Mouse (Mus musculus): ENCODE measurements at regions not wholly inside any gene's neighbourhood (a gene's known extent, or its start where the extent isn't known, plus 50 kb on each side); places are given as distances from the start of the nearest gene placed in this dataset.
A peak's percentile ranks its signal among the peaks of the same experiment; 100 is the strongest.

DNA sequence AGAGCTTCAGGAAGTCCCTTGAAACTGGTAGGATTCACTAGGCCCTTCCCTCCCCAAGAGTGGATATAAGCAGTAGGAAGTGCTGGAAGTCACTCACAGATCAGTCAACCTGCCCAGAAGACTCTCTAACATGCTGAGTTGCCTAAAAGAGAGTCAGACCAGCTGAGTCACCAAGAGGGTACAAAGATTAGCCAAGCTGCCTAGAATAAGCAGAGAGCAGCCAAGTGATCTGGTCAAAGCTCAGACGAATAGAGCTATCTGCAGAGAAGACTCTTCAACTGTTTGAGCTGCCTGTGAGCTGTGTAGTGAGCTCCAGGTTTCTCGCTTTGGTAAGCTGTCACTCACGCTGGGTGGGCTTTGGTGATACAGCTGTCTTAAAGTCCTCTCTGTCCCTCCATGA lies 207.4 kb upstream of the Kdm8 start:
- Histone ChIP-seq H3K4me3 (ENCODE audit: low read depth, low read length) (no peak overlapping the region), H3K9ac (ENCODE audit: low read length) (no peak overlapping the region), H3K36me3 (ENCODE audit: control insufficient read depth, insufficient read depth, low read length) (no peaks in the 10 kb centered on the region), H3K4me2 (ENCODE audit: low read depth) (no peak overlapping the region), H3K27me3 (ENCODE audit: control insufficient read depth, insufficient read depth, low read length) (no peaks in the 10 kb centered on the region), H3K27ac (ENCODE audit: low read depth, low read length) (no peak overlapping the region), H3K4me1 (ENCODE audit: control insufficient read depth, insufficient read depth, low read length) (no peaks in the 10 kb centered on the region), H3K9me3 (ENCODE audit: control insufficient read depth, low read length) (no peaks in the 10 kb centered on the region)
- DNase-seq (ENCODE audit: low spot score) (no peak), ATAC-seq (ENCODE audit: insufficient read depth, low FRiP score, low TSS enrichment) (no peak)
- WGBS, result 81% methylated on average over 3 of the region's 3 CpGs

DNA sequence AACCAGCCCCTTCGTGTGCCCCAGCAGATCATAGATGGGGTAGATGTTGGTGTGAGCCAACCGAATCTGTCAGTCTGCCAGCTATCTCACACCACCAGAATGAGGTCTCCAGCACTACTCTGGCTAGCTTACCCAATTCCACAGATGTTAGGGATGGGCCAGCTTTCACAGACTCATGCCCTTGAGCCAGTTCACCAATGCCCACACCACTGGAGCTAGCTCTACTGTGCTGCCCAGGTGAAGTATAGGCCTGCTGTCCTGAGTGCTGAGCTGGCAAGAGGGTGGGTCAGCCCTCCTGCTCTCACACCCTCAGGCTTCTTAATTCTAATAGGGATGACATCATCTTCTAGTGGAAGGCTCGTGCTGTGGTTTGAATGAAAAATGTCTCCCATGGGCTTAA lies 201.5 kb upstream of the Kdm8 start:
- Histone ChIP-seq H3K4me1 (ENCODE audit: control insufficient read depth, insufficient read depth, low read length) (no peaks in the 10 kb centered on the region), H3K36me3 (ENCODE audit: control insufficient read depth, insufficient read depth, low read length) (no peaks in the 10 kb centered on the region), H3K4me2 (ENCODE audit: low read depth) (no peak overlapping the region), H3K27ac (ENCODE audit: low read depth, low read length) (no peak overlapping the region), H3K27me3 (ENCODE audit: control insufficient read depth, insufficient read depth, low read length) (no peaks in the 10 kb centered on the region), H3K4me3 (ENCODE audit: low read depth, low read length) (no peak overlapping the region), H3K9me3 (ENCODE audit: control insufficient read depth, low read length) (no peaks in the 10 kb centered on the region), H3K9ac (ENCODE audit: low read length) (no peak overlapping the region)
- DNase-seq (ENCODE audit: low spot score) (no peak), ATAC-seq (ENCODE audit: insufficient read depth, low FRiP score, low TSS enrichment) (no peak)
- WGBS, result 75% methylated on average over 3 of the region's 3 CpGs

GRCm38 (mm10) chr7:125248386-125248785 lies 196.1 kb upstream of the Kdm8 start:
- Histone ChIP-seq H3K27me3 (ENCODE audit: control insufficient read depth, insufficient read depth, low read length) (no peaks in the 10 kb centered on the region), H3K36me3 (ENCODE audit: control insufficient read depth, insufficient read depth, low read length) (no peaks in the 10 kb centered on the region), H3K27ac (ENCODE audit: low read depth, low read length) (no peak overlapping the region), H3K9ac (ENCODE audit: low read length) (no peak overlapping the region), H3K9me3 (ENCODE audit: control insufficient read depth, low read length) (no peaks in the 10 kb centered on the region), H3K4me1 (ENCODE audit: control insufficient read depth, insufficient read depth, low read length) (no peaks in the 10 kb centered on the region), H3K4me3 (ENCODE audit: low read depth, low read length) (no peak overlapping the region), H3K4me2 (ENCODE audit: low read depth) (no peak overlapping the region)
- DNase-seq (ENCODE audit: low spot score) (no peak), ATAC-seq (ENCODE audit: insufficient read depth, low FRiP score, low TSS enrichment) (no peak)
- 94% methylated on average over 3 of the region's 3 CpGs for WGBS

DNA sequence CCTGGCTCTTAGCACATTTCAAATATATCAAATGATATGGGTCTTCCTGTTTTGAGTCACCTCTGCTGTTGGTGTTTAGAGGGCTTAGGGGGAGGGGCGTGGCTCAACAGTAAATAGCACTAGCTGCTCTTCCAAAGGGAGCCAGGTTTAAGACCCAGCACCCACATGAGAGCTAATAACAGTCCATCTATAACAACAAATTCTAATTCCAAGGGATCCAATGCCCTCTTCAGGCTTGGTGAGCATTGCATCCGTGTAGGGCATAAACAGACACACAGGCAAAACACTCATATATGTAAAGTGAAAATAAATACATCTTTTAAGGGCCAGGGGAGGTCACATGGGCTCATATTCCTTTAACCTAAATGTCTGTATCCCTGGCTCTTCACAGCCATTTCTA lies 194.1 kb upstream of the Kdm8 start:
- H3K4me1 ChIP-seq (ENCODE audit: control insufficient read depth, insufficient read depth, low read length), result no peaks in the 10 kb centered on the region
- H3K27ac ChIP-seq (ENCODE audit: low read depth, low read length), result no peak overlapping the region
- no peaks in the 10 kb centered on the region for H3K36me3 ChIP-seq (ENCODE audit: control insufficient read depth, insufficient read depth, low read length)
- H3K4me3 ChIP-seq (ENCODE audit: low read depth, low read length), result no peak overlapping the region
- no peak overlapping the region for H3K4me2 ChIP-seq (ENCODE audit: low read depth)
- no peaks in the 10 kb centered on the region for H3K9me3 ChIP-seq (ENCODE audit: control insufficient read depth, low read length)
- H3K27me3 ChIP-seq (ENCODE audit: control insufficient read depth, insufficient read depth, low read length), result no peaks in the 10 kb centered on the region
- H3K9ac ChIP-seq (ENCODE audit: low read length), result no peak overlapping the region
- ATAC-seq (ENCODE audit: insufficient read depth, low FRiP score, low TSS enrichment) (no peak), DNase-seq (ENCODE audit: low spot score) (no peak)
- 74% methylated on average over 2 of the region's 2 CpGs for WGBS

DNA sequence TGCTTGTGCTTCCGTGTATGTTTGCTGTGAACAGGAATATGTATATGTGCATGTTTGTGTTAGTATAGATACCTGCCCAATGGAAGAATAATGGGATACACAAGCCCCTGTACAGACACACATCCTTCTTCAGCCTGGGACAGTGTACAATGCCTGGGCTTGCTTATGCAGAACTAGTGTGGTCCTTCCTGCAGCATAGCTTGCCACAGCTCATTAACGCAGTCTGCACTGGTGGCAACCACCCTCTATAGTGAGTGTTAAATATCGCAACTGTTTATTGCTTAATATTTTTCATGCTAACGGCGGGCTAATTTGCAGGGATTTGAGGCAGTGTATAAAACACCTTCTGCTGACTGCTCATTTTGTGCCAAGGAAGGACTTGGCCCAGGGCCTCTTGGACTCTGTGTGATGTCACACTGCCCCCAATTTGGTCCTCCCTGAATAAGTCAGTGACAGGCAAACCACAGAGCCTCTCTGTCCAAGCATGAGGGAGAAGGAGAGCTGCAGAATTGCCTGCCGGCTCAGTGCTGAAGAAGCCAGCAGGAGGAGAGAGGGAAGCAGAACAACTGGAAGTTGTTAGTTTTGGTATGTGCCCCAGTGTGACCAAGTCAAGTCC lies 193.4 kb upstream of the Kdm8 start:
- no peak overlapping the region for H3K4me2 ChIP-seq (ENCODE audit: low read depth)
- no peak overlapping the region for H3K27ac ChIP-seq (ENCODE audit: low read depth, low read length)
- no peaks in the 10 kb centered on the region for H3K4me1 ChIP-seq (ENCODE audit: control insufficient read depth, insufficient read depth, low read length)
- DNase-seq (ENCODE audit: low spot score) (no peak), ATAC-seq (ENCODE audit: insufficient read depth, low FRiP score, low TSS enrichment) (no peak)
- H3K36me3 ChIP-seq (ENCODE audit: control insufficient read depth, insufficient read depth, low read length), result no peaks in the 10 kb centered on the region
- 72% methylated on average over 6 of the region's 6 CpGs for WGBS
- H3K9me3 ChIP-seq (ENCODE audit: control insufficient read depth, low read length), result no peaks in the 10 kb centered on the region
- no peak overlapping the region for H3K4me3 ChIP-seq (ENCODE audit: low read depth, low read length)
- no peak overlapping the region for H3K9ac ChIP-seq (ENCODE audit: low read length)
- H3K27me3 ChIP-seq (ENCODE audit: control insufficient read depth, insufficient read depth, low read length), result no peaks in the 10 kb centered on the region

DNA sequence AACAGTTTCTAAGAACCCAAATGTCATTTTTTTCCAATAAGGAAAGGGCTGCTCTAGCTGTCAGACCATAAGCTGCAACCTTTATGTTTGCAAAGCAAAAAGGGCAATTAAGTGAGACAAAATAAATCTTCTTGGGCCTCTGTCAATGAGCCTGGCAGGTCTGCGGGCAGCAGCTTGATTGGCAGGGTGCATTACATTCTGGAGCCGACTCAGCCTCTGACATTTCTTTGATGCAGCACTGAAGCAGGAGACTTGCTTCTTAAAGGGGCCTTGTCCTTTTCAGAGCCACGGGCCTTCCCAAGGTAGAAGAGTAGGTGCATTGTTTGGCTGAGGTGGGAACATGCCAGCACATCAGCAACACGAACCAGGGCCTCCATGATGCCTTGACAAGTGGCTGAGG lies 190.2 kb upstream of the Kdm8 start:
- H3K4me3 ChIP-seq (ENCODE audit: low read depth, low read length), result no peak overlapping the region

GRCm38 (mm10) chr7:125259016-125259415 lies 185.5 kb upstream of the Kdm8 start:
- Histone ChIP-seq H3K4me1 (ENCODE audit: control insufficient read depth, insufficient read depth, low read length) (0 out of 2 replicates have a peak, but pooled peaks cover 4% of the 10 kb centered on the region), H3K4me2 (ENCODE audit: low read depth) (no peak overlapping the region), H3K27ac (ENCODE audit: low read depth, low read length) (no peak overlapping the region), H3K4me3 (ENCODE audit: low read depth, low read length) (no peak overlapping the region), H3K27me3 (ENCODE audit: control insufficient read depth, insufficient read depth, low read length) (no peaks in the 10 kb centered on the region), H3K9ac (ENCODE audit: low read length) (no peak overlapping the region), H3K36me3 (ENCODE audit: control insufficient read depth, insufficient read depth, low read length) (no peaks in the 10 kb centered on the region), H3K9me3 (ENCODE audit: control insufficient read depth, low read length) (no peaks in the 10 kb centered on the region)
- no peak for DNase-seq (ENCODE audit: low spot score)
- ATAC-seq (ENCODE audit: insufficient read depth, low FRiP score, low TSS enrichment), result no peak

More for the DNA sequence above, 190.2 kb upstream of the Kdm8 start:
- Histone ChIP-seq H3K27ac (ENCODE audit: low read depth, low read length) (no peak overlapping the region), H3K4me1 (ENCODE audit: control insufficient read depth, insufficient read depth, low read length) (no peaks in the 10 kb centered on the region), H3K9me3 (ENCODE audit: control insufficient read depth, low read length) (no peaks in the 10 kb centered on the region), H3K9ac (ENCODE audit: low read length) (no peak overlapping the region), H3K36me3 (ENCODE audit: control insufficient read depth, insufficient read depth, low read length) (no peaks in the 10 kb centered on the region), H3K27me3 (ENCODE audit: control insufficient read depth, insufficient read depth, low read length) (no peaks in the 10 kb centered on the region), H3K4me2 (ENCODE audit: low read depth) (no peak overlapping the region)
- ATAC-seq (ENCODE audit: insufficient read depth, low FRiP score, low TSS enrichment) (no peak), DNase-seq (ENCODE audit: low spot score) (no peak)
- WGBS, result 46% methylated on average over 4 of the region's 4 CpGs

DNA sequence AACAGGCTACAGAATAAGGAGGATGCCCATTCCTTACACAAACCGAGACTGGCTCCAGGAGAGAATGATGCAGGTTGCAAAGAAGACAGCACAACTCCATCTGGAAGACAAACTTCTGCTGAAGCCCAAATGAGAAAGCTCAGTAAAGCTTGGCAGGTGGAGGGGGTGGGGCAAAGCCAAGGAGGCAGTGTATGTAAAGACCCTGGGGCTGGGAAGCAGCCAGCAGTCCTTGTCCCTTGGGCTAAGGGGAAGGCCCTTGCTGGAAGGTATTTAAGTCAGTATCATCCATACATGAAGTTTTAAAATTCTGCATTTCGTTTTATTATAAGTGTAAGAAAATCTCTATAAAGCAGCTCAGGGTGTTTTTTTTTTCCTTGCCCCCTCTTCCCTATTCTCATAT lies 182.3 kb upstream of the Kdm8 start:
- WGBS, result 89% methylated on average over 2 of the region's 2 CpGs
- Histone ChIP-seq H3K9me3 (ENCODE audit: control insufficient read depth, low read length) (no peaks in the 10 kb centered on the region), H3K9ac (ENCODE audit: low read length) (no peak overlapping the region), H3K4me1 (ENCODE audit: control insufficient read depth, insufficient read depth, low read length) (0 out of 2 replicates have a peak, but pooled peaks cover 6% of the 10 kb centered on the region), H3K36me3 (ENCODE audit: control insufficient read depth, insufficient read depth, low read length) (no peaks in the 10 kb centered on the region), H3K27ac (ENCODE audit: low read depth, low read length) (no peak overlapping the region), H3K27me3 (ENCODE audit: control insufficient read depth, insufficient read depth, low read length) (no peaks in the 10 kb centered on the region), H3K4me3 (ENCODE audit: low read depth, low read length) (no peak overlapping the region), H3K4me2 (ENCODE audit: low read depth) (no peak overlapping the region)
- DNase-seq (ENCODE audit: low spot score) (no peak), ATAC-seq (ENCODE audit: insufficient read depth, low FRiP score, low TSS enrichment) (no peak)

GRCm38 (mm10) chr7:125262672-125263365 lies 181.7 kb upstream of the Kdm8 start:
- Histone ChIP-seq H3K27ac (ENCODE audit: low read depth, low read length) (no peak overlapping the region), H3K9ac (ENCODE audit: low read length) (no peak overlapping the region), H3K4me2 (ENCODE audit: low read depth) (no peak overlapping the region), H3K27me3 (ENCODE audit: control insufficient read depth, insufficient read depth, low read length) (no peaks in the 10 kb centered on the region), H3K9me3 (ENCODE audit: control insufficient read depth, low read length) (no peaks in the 10 kb centered on the region), H3K4me1 (ENCODE audit: control insufficient read depth, insufficient read depth, low read length) (0 out of 2 replicates have a peak, but pooled peaks cover 6% of the 10 kb centered on the region), H3K4me3 (ENCODE audit: low read depth, low read length) (no peak overlapping the region), H3K36me3 (ENCODE audit: control insufficient read depth, insufficient read depth, low read length) (no peaks in the 10 kb centered on the region)
- peak; percentile 52 for DNase-seq (ENCODE audit: low spot score)
- ATAC-seq (ENCODE audit: insufficient read depth, low FRiP score, low TSS enrichment), result peak; percentile 90
- 33% methylated on average over 12 of the region's 12 CpGs for WGBS
